Mouse (Mus musculus): ENCODE data around the gene H1fx. TPM values are rescaled to one million over a fixed set of nuclear protein-coding genes. Genes with fewer than 3 reads are reported as not detected.
A peak's percentile ranks its signal among the peaks of the same experiment; 100 is the strongest.

Gene H1fx
- polyA plus RNA-seq (2014; fragmentation: Nextera tagmentation; extraction: Ambion mirVana) = 20.4 and 20.8 TPM in 2 replicates

GRCm38 (mm10) chr6:87981547-87982256 lies at the start of gene H1fx:
Gene H1fx (minus strand): TSS chr6:87981637.
- under 1% methylated on average over 46 of the region's 55 CpGs for WGBS
- ATAC-seq (ENCODE audit: low read depth) = peak; percentile 87
- Histone ChIP-seq H3K4me3 (ENCODE audit: low read depth, low read length) (peak within 1 kb of the TSS; percentile 69), H3K4me2 (ENCODE audit: low read depth, low read length) (peak within 1 kb of the TSS; percentile 83), H3K4me1 (ENCODE audit: control insufficient read depth, insufficient read depth, low read length) (peaks cover 18% of the 10 kb centered on the region), H3K9me3 (ENCODE audit: control insufficient read depth, low read length) (no peaks in the 10 kb centered on the region), H3K27ac (ENCODE audit: low read depth, low read length) (peak within 1 kb of the TSS; percentile 87), H3K9ac (replicated peaks; ENCODE audit: low read depth, low read length) (peak within 1 kb of the TSS; percentile 85), H3K36me3 (ENCODE audit: control insufficient read depth, insufficient read depth, low read length) (0 out of 2 replicates have a peak, but pooled peaks cover 9% of the 10 kb centered on the region), H3K27me3 (ENCODE audit: control insufficient read depth, insufficient read depth, low read length) (peaks cover 3% of the 10 kb centered on the region; the same call in 1 of the 2 replicates)

- WGBS = 99% methylated on average over 2 of the region's 2 CpGs
- Histone ChIP-seq H3K4me1 (ENCODE audit: control insufficient read depth, insufficient read depth, low read length) (no peaks in the 10 kb centered on the region), H3K36me3 (ENCODE audit: control insufficient read depth, insufficient read depth, low read length) (no peaks in the 10 kb centered on the region)
Measured at GRCm38 (mm10) chr6:88030432-88030831, 49.0 kb upstream of the H1fx start.

DNA sequence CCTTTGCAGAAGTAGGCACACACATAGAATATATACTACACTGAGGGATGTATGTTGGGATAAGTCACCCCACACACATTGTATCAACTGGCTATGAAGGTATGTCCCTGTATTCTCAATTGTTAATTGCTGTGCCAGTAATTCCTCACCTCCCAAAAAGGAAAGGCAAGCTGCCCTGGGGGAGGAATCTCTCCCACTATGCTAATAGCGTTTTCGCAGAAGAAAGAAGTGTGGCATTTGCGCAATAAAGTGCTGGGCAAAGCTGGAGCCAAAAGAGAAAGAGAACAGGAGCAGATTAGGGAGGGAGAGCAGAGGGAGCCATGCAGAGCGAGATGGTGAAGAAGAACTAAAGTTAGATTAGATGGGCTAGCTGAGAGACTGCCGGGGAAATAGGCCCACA lies 46.0 kb upstream of the H1fx start:
- no peaks in the 10 kb centered on the region for H3K4me1 ChIP-seq (ENCODE audit: control insufficient read depth, insufficient read depth, low read length)
- 70% methylated on average over 5 of the region's 5 CpGs for WGBS
- H3K36me3 ChIP-seq (ENCODE audit: control insufficient read depth, insufficient read depth, low read length) = no peaks in the 10 kb centered on the region
- no peak overlapping the region for H3K9ac ChIP-seq (replicated peaks; ENCODE audit: low read depth, low read length)
- H3K27ac ChIP-seq (ENCODE audit: low read depth, low read length) = no peak overlapping the region
- no peaks in the 10 kb centered on the region for H3K9me3 ChIP-seq (ENCODE audit: control insufficient read depth, low read length)
- H3K27me3 ChIP-seq (ENCODE audit: control insufficient read depth, insufficient read depth, low read length) = no peaks in the 10 kb centered on the region
- no peak overlapping the region for H3K4me2 ChIP-seq (ENCODE audit: low read depth, low read length)
- ATAC-seq (ENCODE audit: low read depth) = no peak
- no peak overlapping the region for H3K4me3 ChIP-seq (ENCODE audit: low read depth, low read length)

More at GRCm38 (mm10) chr6:88030432-88030831, 49.0 kb upstream of the H1fx start:
- H3K4me3 ChIP-seq (ENCODE audit: low read depth, low read length) = no peak overlapping the region
- H3K4me2 ChIP-seq (ENCODE audit: low read depth, low read length) = no peak overlapping the region
- no peak overlapping the region for H3K27ac ChIP-seq (ENCODE audit: low read depth, low read length)
- no peaks in the 10 kb centered on the region for H3K27me3 ChIP-seq (ENCODE audit: control insufficient read depth, insufficient read depth, low read length)
- H3K9ac ChIP-seq (replicated peaks; ENCODE audit: low read depth, low read length) = no peak overlapping the region
- no peak for ATAC-seq (ENCODE audit: low read depth)
- H3K9me3 ChIP-seq (ENCODE audit: control insufficient read depth, low read length) = no peaks in the 10 kb centered on the region

DNA sequence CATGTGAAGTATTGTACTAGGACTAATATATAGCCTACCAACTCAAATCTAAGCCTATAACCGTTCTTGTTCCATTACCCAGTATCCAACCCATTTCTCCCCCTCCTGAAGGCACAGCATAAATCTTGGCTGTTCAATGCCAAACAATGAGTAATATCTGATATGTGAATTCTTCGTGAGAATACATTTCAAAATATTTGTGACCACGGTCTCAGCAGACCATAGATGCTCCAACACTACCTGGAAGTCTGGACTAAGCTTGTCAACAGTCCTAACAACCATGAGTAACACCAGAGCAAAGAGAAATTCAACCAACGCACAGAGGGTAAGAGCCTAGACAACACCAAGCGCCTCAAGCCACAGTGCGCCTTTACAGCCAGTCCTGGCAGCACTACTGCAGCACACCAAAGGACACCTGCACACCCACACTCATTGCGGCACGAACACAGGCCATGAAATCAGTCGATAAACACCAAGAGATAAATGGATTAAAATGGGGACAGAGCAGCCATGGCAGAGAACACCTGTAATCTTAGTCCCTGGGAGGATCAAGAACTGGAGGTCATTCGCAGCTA lies 42.0 kb upstream of the H1fx start:
- Histone ChIP-seq H3K4me2 (ENCODE audit: low read depth, low read length) (no peak overlapping the region), H3K27ac (ENCODE audit: low read depth, low read length) (no peak overlapping the region), H3K36me3 (ENCODE audit: control insufficient read depth, insufficient read depth, low read length) (no peaks in the 10 kb centered on the region), H3K27me3 (ENCODE audit: control insufficient read depth, insufficient read depth, low read length) (no peaks in the 10 kb centered on the region), H3K9me3 (ENCODE audit: control insufficient read depth, low read length) (no peaks in the 10 kb centered on the region), H3K4me1 (ENCODE audit: control insufficient read depth, insufficient read depth, low read length) (no peaks in the 10 kb centered on the region), H3K4me3 (ENCODE audit: low read depth, low read length) (no peak overlapping the region), H3K9ac (replicated peaks; ENCODE audit: low read depth, low read length) (no peak overlapping the region)
- no peak for ATAC-seq (ENCODE audit: low read depth)
- 96% methylated on average over 10 of the region's 10 CpGs for WGBS

GRCm38 (mm10) chr6:88019154-88019553 lies 37.7 kb upstream of the H1fx start:
- 82% methylated on average over 2 of the region's 2 CpGs for whole genome bisulfite sequencing
- no peaks in the 10 kb centered on the region for H3K36me3 ChIP-seq (ENCODE audit: control insufficient read depth, insufficient read depth, low read length)
- no peak for ATAC-seq (ENCODE audit: low read depth)
- no peak overlapping the region for H3K27ac ChIP-seq (ENCODE audit: low read depth, low read length)
- H3K4me2 ChIP-seq (ENCODE audit: low read depth, low read length) = no peak overlapping the region
- no peaks in the 10 kb centered on the region for H3K9me3 ChIP-seq (ENCODE audit: control insufficient read depth, low read length)
- no peak overlapping the region for H3K9ac ChIP-seq (replicated peaks; ENCODE audit: low read depth, low read length)
- no peaks in the 10 kb centered on the region for H3K27me3 ChIP-seq (ENCODE audit: control insufficient read depth, insufficient read depth, low read length)
- H3K4me3 ChIP-seq (ENCODE audit: low read depth, low read length) = no peak overlapping the region
- H3K4me1 ChIP-seq (ENCODE audit: control insufficient read depth, insufficient read depth, low read length) = no peaks in the 10 kb centered on the region

DNA sequence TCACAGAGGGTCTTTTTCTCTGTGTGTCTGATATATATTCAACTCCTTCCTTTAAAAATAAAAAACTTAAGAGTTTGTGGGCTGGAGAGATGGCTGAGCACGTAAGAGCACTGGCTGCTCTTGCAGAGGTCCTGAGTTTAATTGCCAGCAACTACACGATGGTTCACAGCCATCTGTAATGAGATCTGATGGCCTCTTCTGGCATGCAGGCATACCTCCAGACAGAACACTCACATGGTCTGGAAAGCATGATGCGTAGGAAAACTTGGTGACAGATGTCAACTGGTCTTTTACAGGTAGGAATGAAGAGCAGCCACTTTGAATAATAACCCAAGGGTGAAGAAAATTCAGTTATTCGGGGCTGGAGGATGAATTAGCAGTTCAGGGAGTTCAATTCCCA lies 36.4 kb upstream of the H1fx start:
- no peak overlapping the region for H3K4me2 ChIP-seq (ENCODE audit: low read depth, low read length)
- peaks cover 4% of the 10 kb centered on the region; the same call in 1 of the 2 replicates for H3K36me3 ChIP-seq (ENCODE audit: control insufficient read depth, insufficient read depth, low read length)
- H3K4me1 ChIP-seq (ENCODE audit: control insufficient read depth, insufficient read depth, low read length) = no peaks in the 10 kb centered on the region
- H3K27ac ChIP-seq (ENCODE audit: low read depth, low read length) = no peak overlapping the region
- H3K27me3 ChIP-seq (ENCODE audit: control insufficient read depth, insufficient read depth, low read length) = no peaks in the 10 kb centered on the region
- WGBS = 74% methylated on average over 4 of the region's 4 CpGs
- H3K4me3 ChIP-seq (ENCODE audit: low read depth, low read length) = no peak overlapping the region
- H3K9ac ChIP-seq (replicated peaks; ENCODE audit: low read depth, low read length) = no peak overlapping the region
- no peak for ATAC-seq (ENCODE audit: low read depth)
- no peaks in the 10 kb centered on the region for H3K9me3 ChIP-seq (ENCODE audit: control insufficient read depth, low read length)

DNA sequence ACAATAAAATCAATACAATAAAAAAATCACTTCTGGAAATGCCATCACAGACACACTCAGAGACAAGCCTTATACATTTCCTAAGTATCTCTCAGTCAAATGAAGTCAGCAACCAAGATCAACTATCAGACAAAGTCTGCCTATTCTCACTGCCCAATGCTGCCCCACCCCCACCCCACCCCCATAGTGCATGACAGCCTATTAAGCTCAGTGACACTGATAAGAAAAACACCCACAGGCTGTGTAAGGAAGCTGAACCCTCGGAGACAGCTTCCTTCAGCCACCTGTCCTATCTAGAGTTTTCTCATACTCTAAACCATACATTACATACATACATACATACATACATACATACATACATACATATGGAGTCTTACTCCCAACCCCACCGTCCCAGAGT lies 34.4 kb upstream of the H1fx start:
- 87% methylated on average over 2 of the region's 2 CpGs for WGBS
- peaks cover 11% of the 10 kb centered on the region for H3K36me3 ChIP-seq (ENCODE audit: control insufficient read depth, insufficient read depth, low read length)
- no peaks in the 10 kb centered on the region for H3K27me3 ChIP-seq (ENCODE audit: control insufficient read depth, insufficient read depth, low read length)
- H3K9me3 ChIP-seq (ENCODE audit: control insufficient read depth, low read length) = no peaks in the 10 kb centered on the region
- no peaks in the 10 kb centered on the region for H3K4me1 ChIP-seq (ENCODE audit: control insufficient read depth, insufficient read depth, low read length)
- H3K9ac ChIP-seq (replicated peaks; ENCODE audit: low read depth, low read length) = no peak overlapping the region
- ATAC-seq (ENCODE audit: low read depth) = no peak
- H3K27ac ChIP-seq (ENCODE audit: low read depth, low read length) = no peak overlapping the region
- H3K4me2 ChIP-seq (ENCODE audit: low read depth, low read length) = no peak overlapping the region
- no peak overlapping the region for H3K4me3 ChIP-seq (ENCODE audit: low read depth, low read length)

GRCm38 (mm10) chr6:88013456-88013855 lies 32.0 kb upstream of the H1fx start:
- Histone ChIP-seq H3K4me2 (ENCODE audit: low read depth, low read length) (no peak overlapping the region), H3K9ac (replicated peaks; ENCODE audit: low read depth, low read length) (no peak overlapping the region), H3K4me3 (ENCODE audit: low read depth, low read length) (no peak overlapping the region), H3K4me1 (ENCODE audit: control insufficient read depth, insufficient read depth, low read length) (no peaks in the 10 kb centered on the region), H3K36me3 (ENCODE audit: control insufficient read depth, insufficient read depth, low read length) (peaks cover 19% of the 10 kb centered on the region), H3K9me3 (ENCODE audit: control insufficient read depth, low read length) (no peaks in the 10 kb centered on the region), H3K27ac (ENCODE audit: low read depth, low read length) (no peak overlapping the region), H3K27me3 (ENCODE audit: control insufficient read depth, insufficient read depth, low read length) (no peaks in the 10 kb centered on the region)
- ATAC-seq (ENCODE audit: low read depth) = no peak
- 82% methylated on average over 4 of the region's 4 CpGs for WGBS

DNA sequence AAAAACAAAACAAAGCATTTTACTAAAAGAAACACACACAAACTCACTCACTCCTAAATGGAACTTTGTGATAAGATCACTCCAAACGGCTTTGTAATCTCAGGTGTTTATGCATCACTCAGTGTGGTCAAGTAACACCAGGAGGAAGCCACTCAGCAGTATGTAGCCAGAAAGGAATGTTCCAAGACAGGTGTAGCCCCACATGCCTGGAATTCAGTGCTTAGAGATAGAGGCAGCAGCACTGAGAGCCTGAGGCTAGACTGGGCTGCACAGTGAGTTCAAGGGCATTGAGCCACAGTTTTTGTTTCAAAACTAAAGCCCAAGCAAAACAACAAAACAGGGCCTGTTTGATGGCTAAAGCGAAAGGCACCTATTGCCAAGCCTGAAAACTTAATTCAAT lies 31.2 kb upstream of the H1fx start:
- H3K4me1 ChIP-seq (ENCODE audit: control insufficient read depth, insufficient read depth, low read length) = no peaks in the 10 kb centered on the region
- H3K9me3 ChIP-seq (ENCODE audit: control insufficient read depth, low read length) = no peaks in the 10 kb centered on the region
- H3K27me3 ChIP-seq (ENCODE audit: control insufficient read depth, insufficient read depth, low read length) = no peaks in the 10 kb centered on the region
- H3K36me3 ChIP-seq (ENCODE audit: control insufficient read depth, insufficient read depth, low read length) = peaks cover 25% of the 10 kb centered on the region
- H3K27ac ChIP-seq (ENCODE audit: low read depth, low read length) = no peak overlapping the region
- H3K4me3 ChIP-seq (ENCODE audit: low read depth, low read length) = no peak overlapping the region
- no peak for ATAC-seq (ENCODE audit: low read depth)
- H3K4me2 ChIP-seq (ENCODE audit: low read depth, low read length) = no peak overlapping the region
- WGBS = 94% methylated on average over 2 of the region's 2 CpGs
- H3K9ac ChIP-seq (replicated peaks; ENCODE audit: low read depth, low read length) = no peak overlapping the region
